Mouse (Mus musculus) midbrain, embryonic 15.5 days (tissue): ENCODE results near the gene Sfrp2. TPM values are rescaled to one million over a fixed set of nuclear protein-coding genes. Genes with fewer than 3 reads are reported as not detected.

Experiments used
- ATAC-seq: fragments of 200-750 bp; cut with Nextera tagmentation; replicated peaks from 2 replicates; pipeline ENCODE4 v1.8.0; 2017; ENCODE audit warnings: moderate TSS enrichment
- H3K27ac ChIP-seq: fragments of 300-500 bp; sonication (generic); 2 replicates; pipeline ENCODE4 v1.5.1; 2015; ENCODE audit warnings: mild to moderate bottlenecking, inconsistent platforms
- H3K27me3 ChIP-seq: fragments of 300-500 bp; sonication (generic); replicated peaks from 2 replicates; pipeline ENCODE4 v1.6.1; 2015; ENCODE audit warnings: inconsistent platforms
- H3K36me3 ChIP-seq: fragments of 300-500 bp; sonication (generic); replicated peaks from 2 replicates; pipeline ENCODE4 v1.6.1; 2015; ENCODE audit warnings: inconsistent platforms
- H3K4me1 ChIP-seq: fragments of 300-500 bp; sonication (generic); 2 replicates; pipeline ENCODE4 v1.6.1; 2015; ENCODE audit warnings: inconsistent platforms
- H3K4me2 ChIP-seq: fragments of 300-500 bp; sonication (generic); 2 replicates; pipeline ENCODE4 v1.6.1; 2015; ENCODE audit warnings: inconsistent platforms, mild to moderate bottlenecking, moderate library complexity
- H3K4me3 ChIP-seq: fragments of 300-500 bp; sonication (generic); 2 replicates; pipeline ENCODE4 v1.5.1; 2015; ENCODE audit warnings: mild to moderate bottlenecking, inconsistent platforms
- H3K9ac ChIP-seq: fragments of 300-500 bp; sonication (generic); 2 replicates; pipeline ENCODE4 v1.6.1; 2015; ENCODE audit warnings: mild to moderate bottlenecking, inconsistent platforms
- H3K9me3 ChIP-seq: fragments of 300-500 bp; sonication (generic); 2 replicates; pipeline ENCODE4 v1.6.1; 2016; ENCODE audit warnings: inconsistent platforms
- WGBS: fragments of 180-500 bp; shearing (Covaris S2); methylation state at CpG from one replicate; pipeline ENCODE4 v1.1.7; 2015; ENCODE audit warnings: mixed read lengths; 5-methylcytosine and 5-hydroxymethylcytosine counted together
- polyA plus RNA-seq: library from polyadenylated mRNA; unstranded; fragments of >200 nt; fragmentation: Nextera tagmentation; extraction: Ambion mirVana; gene quantifications from 2 replicates; pipeline ENCODE4 v1.2.1, GENCODE M21; 2015

Sfrp2 gene
- polyA plus RNA-seq, 1 experiment from 2014 or later, result 46.6 TPM

- no peak for ATAC-seq
- Histone ChIP-seq H3K27ac (no peak overlapping the region), H3K9ac (no peak overlapping the region), H3K4me1 (no peaks in the 10 kb centered on the region), H3K4me3 (no peak overlapping the region), H3K4me2 (no peak overlapping the region), H3K27me3 (no peaks in the 10 kb centered on the region), H3K9me3 (no peaks in the 10 kb centered on the region), H3K36me3 (no peaks in the 10 kb centered on the region)
- WGBS, result 84% methylated on average over 15 of the region's 15 CpGs
Measured at GRCm38 (mm10) chr3:83755043-83755635, 11.0 kb upstream of the Sfrp2 start.

- no peak overlapping the region for H3K27ac ChIP-seq
- no peak overlapping the region for H3K4me2 ChIP-seq
- 81% methylated on average over 6 of the region's 6 CpGs for WGBS
- no peaks in the 10 kb centered on the region for H3K27me3 ChIP-seq
- H3K9me3 ChIP-seq, result no peaks in the 10 kb centered on the region
- no peaks in the 10 kb centered on the region for H3K36me3 ChIP-seq
- H3K4me1 ChIP-seq, result no peaks in the 10 kb centered on the region
- no peak overlapping the region for H3K4me3 ChIP-seq
- ATAC-seq, result no peak
- no peak overlapping the region for H3K9ac ChIP-seq
Measured at GRCm38 (mm10) chr3:83755666-83756065, 10.5 kb upstream of the Sfrp2 start.

- no peak for ATAC-seq
- Histone ChIP-seq H3K4me1 (peaks cover 34% of the 10 kb centered on the region), H3K4me2 (no peak overlapping the region), H3K9ac (no peak overlapping the region), H3K4me3 (no peak overlapping the region), H3K36me3 (no peaks in the 10 kb centered on the region), H3K9me3 (no peaks in the 10 kb centered on the region), H3K27ac (no peak overlapping the region), H3K27me3 (no peaks in the 10 kb centered on the region)
- 73% methylated on average over 10 of the region's 10 CpGs for WGBS
Measured at GRCm38 (mm10) chr3:83762361-83762760, 3.8 kb upstream of the Sfrp2 start.

- Histone ChIP-seq H3K9ac (peak overlapping the region; percentile 48), H3K4me2 (peak overlapping the region; percentile 79), H3K9me3 (no peaks in the 10 kb centered on the region), H3K27ac (peak overlapping the region; percentile 26; the same call in 1 of the 2 replicates), H3K27me3 (no peaks in the 10 kb centered on the region), H3K4me3 (peak overlapping the region; percentile 40), H3K4me1 (peaks cover 41% of the 10 kb centered on the region), H3K36me3 (no peaks in the 10 kb centered on the region)
- ATAC-seq, result peak; percentile 87
- WGBS, result 8% methylated on average over 40 of the region's 40 CpGs
Measured at GRCm38 (mm10) chr3:83763551-83764548, 2.3 kb upstream of the Sfrp2 start.

- peak; percentile 8; the same call in 1 of the 2 replicates for ATAC-seq
- Histone ChIP-seq H3K9ac (peak overlapping the region; percentile 62), H3K27me3 (no peaks in the 10 kb centered on the region), H3K36me3 (0 out of 2 replicates have a peak, but pooled peaks cover 3% of the 10 kb centered on the region), H3K4me3 (peak overlapping the region; percentile 62), H3K27ac (no peak overlapping the region), H3K9me3 (no peaks in the 10 kb centered on the region), H3K4me2 (peak overlapping the region; percentile 99), H3K4me1 (peaks cover 44% of the 10 kb centered on the region)
- WGBS, result 0% methylated on average over 25 of the region's 25 CpGs
Measured at GRCm38 (mm10) chr3:83766726-83767070, 577 bp downstream of the Sfrp2 start.

- 4% methylated on average over 10 of the region's 10 CpGs for WGBS
- Histone ChIP-seq H3K36me3 (0 out of 2 replicates have a peak, but pooled peaks cover 3% of the 10 kb centered on the region), H3K27ac (no peak overlapping the region), H3K4me3 (peak overlapping the region; percentile 62), H3K4me1 (peaks cover 44% of the 10 kb centered on the region), H3K9ac (peak overlapping the region; percentile 62; the same call in 1 of the 2 replicates), H3K9me3 (no peaks in the 10 kb centered on the region), H3K4me2 (peak overlapping the region; percentile 99), H3K27me3 (no peaks in the 10 kb centered on the region)
- ATAC-seq, result no peak
Measured at GRCm38 (mm10) chr3:83767121-83767520, 1.0 kb downstream of the Sfrp2 start.

GRCm38 (mm10) chr3:83768293-83769035, 2.3 kb downstream of the Sfrp2 start:
- no peak for ATAC-seq
- no peaks in the 10 kb centered on the region for H3K9me3 ChIP-seq
- 18% methylated on average over 11 of the region's 11 CpGs for WGBS
- H3K36me3 ChIP-seq, result 0 out of 2 replicates have a peak, but pooled peaks cover 3% of the 10 kb centered on the region
- H3K4me1 ChIP-seq, result peaks cover 43% of the 10 kb centered on the region
- peak overlapping the region; percentile 23; the same call in 1 of the 2 replicates for H3K9ac ChIP-seq
- no peak overlapping the region for H3K27ac ChIP-seq
- peak overlapping the region; percentile 21 for H3K4me3 ChIP-seq
- H3K4me2 ChIP-seq, result peak overlapping the region; percentile 99
- H3K27me3 ChIP-seq, result no peaks in the 10 kb centered on the region

- peak overlapping the region; percentile 21 for H3K4me3 ChIP-seq
- ATAC-seq, result no peak
- H3K9me3 ChIP-seq, result no peaks in the 10 kb centered on the region
- H3K36me3 ChIP-seq, result 0 out of 2 replicates have a peak, but pooled peaks cover 3% of the 10 kb centered on the region
- H3K27me3 ChIP-seq, result no peaks in the 10 kb centered on the region
- H3K9ac ChIP-seq, result peak overlapping the region; percentile 23; the same call in 1 of the 2 replicates
- H3K27ac ChIP-seq, result no peak overlapping the region
- H3K4me2 ChIP-seq, result peak overlapping the region; percentile 99
- peaks cover 37% of the 10 kb centered on the region for H3K4me1 ChIP-seq
- WGBS, result 6% methylated on average over 10 of the region's 10 CpGs
Measured at GRCm38 (mm10) chr3:83769036-83769410, 2.9 kb downstream of the Sfrp2 start.

- no peak overlapping the region for H3K4me2 ChIP-seq
- no peaks in the 10 kb centered on the region for H3K9me3 ChIP-seq
- no peak overlapping the region for H3K4me3 ChIP-seq
- 93% methylated on average over 10 of the region's 10 CpGs for WGBS
- ATAC-seq, result no peak
- no peak overlapping the region for H3K9ac ChIP-seq
- 0 out of 2 replicates have a peak, but pooled peaks cover 3% of the 10 kb centered on the region for H3K36me3 ChIP-seq
- peaks cover 20% of the 10 kb centered on the region for H3K4me1 ChIP-seq
- H3K27me3 ChIP-seq, result no peaks in the 10 kb centered on the region
- H3K27ac ChIP-seq, result no peak overlapping the region
Measured at GRCm38 (mm10) chr3:83771160-83771869, 5.2 kb downstream of the Sfrp2 start.

- Histone ChIP-seq H3K4me1 (peaks cover 9% of the 10 kb centered on the region), H3K27me3 (no peaks in the 10 kb centered on the region), H3K36me3 (0 out of 2 replicates have a peak, but pooled peaks cover 3% of the 10 kb centered on the region), H3K4me3 (no peak overlapping the region), H3K4me2 (no peak overlapping the region), H3K9ac (no peak overlapping the region), H3K9me3 (no peaks in the 10 kb centered on the region), H3K27ac (no peak overlapping the region)
- 90% methylated on average over 18 of the region's 18 CpGs for WGBS
- no peak for ATAC-seq
Measured at GRCm38 (mm10) chr3:83773281-83773680, 7.2 kb downstream of the Sfrp2 start.

GRCm38 (mm10) chr3:83775403-83775802, 9.3 kb downstream of the Sfrp2 start:
- whole genome bisulfite sequencing, result 79% methylated on average over 9 of the region's 9 CpGs
- H3K36me3 ChIP-seq, result no peaks in the 10 kb centered on the region
- no peaks in the 10 kb centered on the region for H3K4me1 ChIP-seq
- ATAC-seq, result no peak
- no peak overlapping the region for H3K9ac ChIP-seq
- no peaks in the 10 kb centered on the region for H3K27me3 ChIP-seq
- H3K27ac ChIP-seq, result no peak overlapping the region
- no peak overlapping the region for H3K4me2 ChIP-seq
- no peak overlapping the region for H3K4me3 ChIP-seq
- H3K9me3 ChIP-seq, result no peaks in the 10 kb centered on the region
